Mouse (Mus musculus) erythroblast, embryonic 14.5 days (primary cell): ENCODE results near the gene Arhgap6.

Experiments
- GATA1 ChIP-seq: IDR thresholded peaks from 2 replicates; pipeline ENCODE4 v1.6.1; 2012; ENCODE audit warnings: low read length, inconsistent platforms, mixed read lengths
- TAL1 ChIP-seq: IDR thresholded peaks from 3 replicates; pipeline ENCODE4 v1.6.1; 2012; ENCODE audit warnings: low read length, inconsistent platforms, mixed read lengths

- TF ChIP-seq GATA1 = no peak
- TF ChIP-seq TAL1 = no peak
Measured at GRCm38 (mm10) chrX:169094601-169095000, 299.7 kb downstream of the Arhgap6 start.
